Mouse (Mus musculus): ENCODE measurements around the gene Galr2. TPM values are rescaled to one million over a fixed set of nuclear protein-coding genes. Genes with fewer than 3 reads are reported as not detected.

Gene Galr2
- total and polyA plus RNA-seq, 2 experiments from 2014 or later: 0.54 TPM; not detected in 1

- WGBS: 82% methylated on average over 9 of the region's 9 CpGs
- Histone ChIP-seq H3K27me3 (ENCODE audit: insufficient read depth, low read length) (no peaks in the 10 kb centered on the region), H3K36me3 (ENCODE audit: insufficient read depth, low read length) (peaks cover 75% of the 10 kb centered on the region), H3K4me1 (ENCODE audit: insufficient read depth, low read length) (no peaks in the 10 kb centered on the region), H3K27ac (ENCODE audit: low read depth, low read length) (no peak overlapping the region), H3K4me2 (ENCODE audit: low read depth, low read length, poor library complexity, severe bottlenecking) (no peak overlapping the region), H3K4me3 (ENCODE audit: low read depth, low read length) (no peak overlapping the region), H3K9me3 (ENCODE audit: low read length) (no peaks in the 10 kb centered on the region), H3K9ac (replicated peaks; ENCODE audit: low read length, poor library complexity, severe bottlenecking) (no peak overlapping the region)
- DNase-seq (ENCODE audit: low spot score) (no peak), ATAC-seq (ENCODE audit: low FRiP score) (no peak)
- TF ChIP-seq CTCF (IDR thresholded peaks at IDR 0.05): no peak
These were observed 26.1 kb upstream of the Galr2 start for GRCm38 (mm10) chr11:116254627-116255026.

- ATAC-seq (ENCODE audit: low FRiP score) (no peak), DNase-seq (ENCODE audit: low spot score) (no peak)
- H3K27me3 ChIP-seq (ENCODE audit: insufficient read depth, low read length): no peaks in the 10 kb centered on the region
- no peaks in the 10 kb centered on the region for H3K4me1 ChIP-seq (ENCODE audit: insufficient read depth, low read length)
- peaks cover 75% of the 10 kb centered on the region for H3K36me3 ChIP-seq (ENCODE audit: insufficient read depth, low read length)
- H3K4me2 ChIP-seq (ENCODE audit: low read depth, low read length, poor library complexity, severe bottlenecking): no peak overlapping the region
- TF ChIP-seq CTCF (IDR thresholded peaks at IDR 0.05): no peak
- no peak overlapping the region for H3K9ac ChIP-seq (replicated peaks; ENCODE audit: low read length, poor library complexity, severe bottlenecking)
- 83% methylated on average over 22 of the region's 22 CpGs for WGBS
- no peak overlapping the region for H3K4me3 ChIP-seq (ENCODE audit: low read depth, low read length)
- no peak overlapping the region for H3K27ac ChIP-seq (ENCODE audit: low read depth, low read length)
- no peaks in the 10 kb centered on the region for H3K9me3 ChIP-seq (ENCODE audit: low read length)
These were observed 25.4 kb upstream of the Galr2 start for GRCm38 (mm10) chr11:116255090-116255981.

GRCm38 (mm10) chr11:116255982-116256675 lies 24.6 kb upstream of the Galr2 start:
- DNase-seq (ENCODE audit: low spot score) (no peak), ATAC-seq (ENCODE audit: low FRiP score) (no peak)
- Histone ChIP-seq H3K4me2 (ENCODE audit: low read depth, low read length, poor library complexity, severe bottlenecking) (no peak overlapping the region), H3K9me3 (ENCODE audit: low read length) (no peaks in the 10 kb centered on the region), H3K4me1 (ENCODE audit: insufficient read depth, low read length) (no peaks in the 10 kb centered on the region), H3K27ac (ENCODE audit: low read depth, low read length) (no peak overlapping the region), H3K36me3 (ENCODE audit: insufficient read depth, low read length) (peaks cover 75% of the 10 kb centered on the region), H3K27me3 (ENCODE audit: insufficient read depth, low read length) (no peaks in the 10 kb centered on the region), H3K9ac (replicated peaks; ENCODE audit: low read length, poor library complexity, severe bottlenecking) (no peak overlapping the region), H3K4me3 (ENCODE audit: low read depth, low read length) (no peak overlapping the region)
- no peak for TF ChIP-seq CTCF (IDR thresholded peaks at IDR 0.05)
- WGBS: 91% methylated on average over 9 of the region's 9 CpGs

GRCm38 (mm10) chr11:116259461-116259860 lies 21.3 kb upstream of the Galr2 start:
- 96% methylated on average over 8 of the region's 8 CpGs for WGBS
- Histone ChIP-seq H3K4me1 (ENCODE audit: insufficient read depth, low read length) (no peaks in the 10 kb centered on the region), H3K9ac (replicated peaks; ENCODE audit: low read length, poor library complexity, severe bottlenecking) (no peak overlapping the region), H3K27ac (ENCODE audit: low read depth, low read length) (no peak overlapping the region), H3K36me3 (ENCODE audit: insufficient read depth, low read length) (peaks cover 75% of the 10 kb centered on the region), H3K4me2 (ENCODE audit: low read depth, low read length, poor library complexity, severe bottlenecking) (no peak overlapping the region), H3K4me3 (ENCODE audit: low read depth, low read length) (no peak overlapping the region), H3K9me3 (ENCODE audit: low read length) (no peaks in the 10 kb centered on the region), H3K27me3 (ENCODE audit: insufficient read depth, low read length) (no peaks in the 10 kb centered on the region)
- no peak for TF ChIP-seq CTCF (IDR thresholded peaks at IDR 0.05)
- no peak for ATAC-seq (ENCODE audit: low FRiP score)
- no peak for DNase-seq (ENCODE audit: low spot score)

- H3K4me2 ChIP-seq (ENCODE audit: low read depth, low read length, poor library complexity, severe bottlenecking): no peak overlapping the region
- H3K4me1 ChIP-seq (ENCODE audit: insufficient read depth, low read length): no peaks in the 10 kb centered on the region
- 93% methylated on average over 7 of the region's 7 CpGs for WGBS
- H3K27ac ChIP-seq (ENCODE audit: low read depth, low read length): no peak overlapping the region
- no peaks in the 10 kb centered on the region for H3K9me3 ChIP-seq (ENCODE audit: low read length)
- H3K27me3 ChIP-seq (ENCODE audit: insufficient read depth, low read length): no peaks in the 10 kb centered on the region
- peaks cover 69% of the 10 kb centered on the region for H3K36me3 ChIP-seq (ENCODE audit: insufficient read depth, low read length)
- TF ChIP-seq CTCF (IDR thresholded peaks at IDR 0.05): no peak
- DNase-seq (ENCODE audit: low spot score) (no peak), ATAC-seq (ENCODE audit: low FRiP score) (no peak)
- H3K4me3 ChIP-seq (ENCODE audit: low read depth, low read length): no peak overlapping the region
- H3K9ac ChIP-seq (replicated peaks; ENCODE audit: low read length, poor library complexity, severe bottlenecking): no peak overlapping the region
These were observed 20.5 kb upstream of the Galr2 start for GRCm38 (mm10) chr11:116260259-116260658.

- no peak for TF ChIP-seq CTCF (IDR thresholded peaks at IDR 0.05)
- H3K9me3 ChIP-seq (ENCODE audit: low read length): no peaks in the 10 kb centered on the region
- no peak overlapping the region for H3K27ac ChIP-seq (ENCODE audit: low read depth, low read length)
- H3K27me3 ChIP-seq (ENCODE audit: insufficient read depth, low read length): no peaks in the 10 kb centered on the region
- H3K4me2 ChIP-seq (ENCODE audit: low read depth, low read length, poor library complexity, severe bottlenecking): no peak overlapping the region
- no peak overlapping the region for H3K9ac ChIP-seq (replicated peaks; ENCODE audit: low read length, poor library complexity, severe bottlenecking)
- H3K36me3 ChIP-seq (ENCODE audit: insufficient read depth, low read length): peaks cover 87% of the 10 kb centered on the region
- ATAC-seq (ENCODE audit: low FRiP score): no peak
- H3K4me3 ChIP-seq (ENCODE audit: low read depth, low read length): no peak overlapping the region
- no peaks in the 10 kb centered on the region for H3K4me1 ChIP-seq (ENCODE audit: insufficient read depth, low read length)
- 92% methylated on average over 11 of the region's 11 CpGs for WGBS
- DNase-seq (ENCODE audit: low spot score): no peak
These were observed 15.4 kb upstream of the Galr2 start for GRCm38 (mm10) chr11:116265352-116265751.

Data from midbrain, postnatal 0 days (tissue).